Mouse (Mus musculus) ES-Bruce4 (cell line): ENCODE measurements around the gene Phf13. TPM values are rescaled to one million over a fixed set of nuclear protein-coding genes. Genes with fewer than 3 reads are reported as not detected.

ENCODE experiments used
- H3K27ac ChIP-seq: 2 replicates; pipeline ENCODE4 v1.5.1; 2012; ENCODE audit warnings: low read length, inconsistent platforms; ENCODE audit not compliant: insufficient read depth
- H3K27me3 ChIP-seq: 2 replicates; pipeline ENCODE4 v1.6.1; 2012; ENCODE audit warnings: mild to moderate bottlenecking, low read length, inconsistent platforms; ENCODE audit not compliant: control insufficient read depth, poor library complexity, insufficient read depth, severe bottlenecking
- H3K36me3 ChIP-seq: 2 replicates; pipeline ENCODE4 v1.6.1; 2012; ENCODE audit warnings: inconsistent platforms, mild to moderate bottlenecking, low read length, moderate library complexity; ENCODE audit not compliant: control insufficient read depth, poor library complexity, insufficient read depth, severe bottlenecking
- H3K4me1 ChIP-seq: one replicate; pipeline ENCODE4 v1.8.1; 2011; ENCODE audit warnings: low read length; ENCODE audit not compliant: control insufficient read depth, insufficient read depth
- H3K4me3 ChIP-seq: 2 replicates; pipeline ENCODE4 v1.5.1; 2011; ENCODE audit warnings: low read depth, mild to moderate bottlenecking, low read length
- H3K9ac ChIP-seq: 2 replicates; pipeline ENCODE4 v1.6.1; 2012; ENCODE audit warnings: low read depth, mild to moderate bottlenecking, inconsistent platforms; ENCODE audit not compliant: poor library complexity, severe bottlenecking
- H3K9me3 ChIP-seq: replicated peaks from 2 replicates; pipeline ENCODE4 v1.6.1; 2012; ENCODE audit warnings: mild to moderate bottlenecking, low read length, inconsistent platforms; ENCODE audit not compliant: control insufficient read depth, poor library complexity, insufficient read depth, severe bottlenecking
- CTCF ChIP-seq: IDR thresholded peaks from one replicate; pipeline ENCODE4 v1.8.1; 2011; ENCODE audit warnings: low read depth, low read length
- EP300 ChIP-seq: IDR thresholded peaks from 2 replicates; pipeline ENCODE4 v1.6.1; 2011; ENCODE audit warnings: low read depth, low read length; ENCODE audit not compliant: insufficient read depth
- POLR2A ChIP-seq: IDR thresholded peaks from one replicate; pipeline ENCODE4 v1.8.1; 2011; ENCODE audit warnings: low read length; ENCODE audit not compliant: insufficient read depth
- polyA plus RNA-seq: library from polyadenylated mRNA; stranded (reverse); fragments of >200 nt; gene quantifications from 2 replicates; pipeline ENCODE4 v1.2.4, GENCODE M21; 2011; ENCODE audit warnings: low read depth; ENCODE audit not compliant: missing spikeins, insufficient read depth, insufficient read length

Gene Phf13
- polyA plus RNA-seq, 1 experiment = 49.7 TPM

DNA sequence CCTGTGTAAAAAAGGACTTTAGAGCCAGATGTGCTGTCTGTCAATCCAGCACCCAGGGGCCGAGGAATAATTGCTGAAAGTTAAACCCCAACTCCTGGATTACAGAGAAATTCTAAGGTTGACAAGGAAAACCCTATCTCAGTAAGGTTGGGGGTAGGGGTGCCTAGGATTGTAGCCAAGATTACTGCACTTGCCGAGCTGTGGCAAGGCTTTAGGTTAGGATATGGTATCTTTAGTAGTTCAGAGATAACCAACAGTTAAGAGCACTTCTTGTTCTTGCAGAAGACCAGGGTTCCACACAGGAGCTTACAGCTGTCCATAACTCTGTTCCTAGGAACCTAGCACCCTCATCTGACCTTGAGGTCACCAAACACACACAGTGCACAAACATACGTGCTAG lies 1.6 kb upstream of the Phf13 start:
- Histone ChIP-seq H3K4me3 (no peak overlapping the region), H3K27me3 (no peaks in the 10 kb centered on the region; the same call in 1 of the 2 replicates), H3K36me3 (0 out of 2 replicates have a peak, but pooled peaks cover 4% of the 10 kb centered on the region), H3K27ac (no peak overlapping the region), H3K9ac (no peak overlapping the region), H3K9me3 (no peaks in the 10 kb centered on the region), H3K4me1 (no peaks in the 10 kb centered on the region)
- no peak for TF ChIP-seq POLR2A
- TF ChIP-seq EP300 = no peak
- TF ChIP-seq CTCF = no peak

DNA sequence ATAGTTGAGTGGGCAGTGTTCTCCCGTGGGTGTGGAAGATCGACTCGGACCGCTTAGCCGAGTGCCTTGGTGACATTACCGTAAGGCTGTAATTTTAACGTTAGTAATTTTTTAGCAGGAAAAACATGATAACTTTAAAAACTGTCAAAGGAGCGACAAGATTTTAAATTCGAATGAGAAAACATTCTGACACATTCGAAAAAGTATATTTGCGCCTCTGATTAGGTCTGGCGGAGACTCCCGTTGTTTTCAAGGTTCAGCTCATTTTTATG lies 829 bp upstream of the Phf13 start:
- H3K27ac ChIP-seq = no peak overlapping the region
- H3K27me3 ChIP-seq = no peaks in the 10 kb centered on the region; the same call in 1 of the 2 replicates
- no peaks in the 10 kb centered on the region for H3K4me1 ChIP-seq
- no peaks in the 10 kb centered on the region for H3K9me3 ChIP-seq
- peak overlapping the region; percentile 67 for H3K4me3 ChIP-seq
- H3K9ac ChIP-seq = peak overlapping the region; percentile 72
- TF ChIP-seq CTCF = no peak
- no peak for TF ChIP-seq POLR2A
- TF ChIP-seq EP300 = no peak
- H3K36me3 ChIP-seq = peaks cover 8% of the 10 kb centered on the region

DNA sequence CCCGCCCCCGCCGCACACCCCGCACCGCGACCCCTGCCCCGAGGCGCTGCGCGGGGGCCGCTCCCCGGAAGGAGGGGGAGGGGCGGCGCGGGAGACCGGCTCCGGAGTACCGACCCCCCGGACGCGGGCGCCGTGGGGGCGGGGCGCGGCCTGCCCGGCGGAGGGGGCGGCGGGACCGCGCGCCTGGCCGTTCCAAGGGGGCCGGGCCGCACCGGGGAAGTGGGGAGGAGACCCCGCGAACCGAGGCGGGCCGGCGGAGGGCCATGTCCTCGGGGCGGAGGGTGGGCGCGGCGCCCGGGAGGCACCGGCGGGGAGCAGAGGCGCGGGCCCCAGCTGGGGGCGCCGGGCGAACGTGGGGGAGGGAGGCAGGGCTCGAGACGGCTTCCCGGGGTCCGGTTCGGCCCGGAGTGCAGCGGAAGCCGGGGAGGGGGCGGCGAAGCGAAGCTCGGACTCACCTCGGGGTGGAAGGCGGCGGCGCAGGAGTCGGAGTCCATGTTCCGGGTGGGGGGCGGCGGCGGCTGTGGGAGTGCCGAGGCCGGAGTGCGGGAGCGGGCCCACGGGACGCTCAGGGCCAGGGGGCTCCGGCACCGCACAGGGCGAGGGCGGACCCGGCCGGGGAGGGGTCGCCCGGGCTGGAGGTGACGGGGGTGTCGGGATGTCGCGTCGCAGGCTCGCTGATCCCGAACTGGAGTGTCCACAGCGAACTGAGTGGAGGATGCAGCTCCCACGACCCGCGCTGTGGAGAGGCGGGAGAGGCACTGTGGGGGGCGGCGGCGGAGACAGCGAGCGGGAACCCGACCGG lies 486 bp downstream of the Phf13 start:
- H3K9me3 ChIP-seq = no peaks in the 10 kb centered on the region
- H3K4me3 ChIP-seq = peak overlapping the region; percentile 96
- peak overlapping the region; percentile 96 for H3K9ac ChIP-seq
- peaks cover under 1% of the 10 kb centered on the region for H3K4me1 ChIP-seq
- H3K36me3 ChIP-seq = peaks cover 22% of the 10 kb centered on the region
- H3K27ac ChIP-seq = no peak overlapping the region
- H3K27me3 ChIP-seq = no peaks in the 10 kb centered on the region; the same call in 1 of the 2 replicates
- TF ChIP-seq EP300 (no peak), POLR2A (peak; percentile 25)

DNA sequence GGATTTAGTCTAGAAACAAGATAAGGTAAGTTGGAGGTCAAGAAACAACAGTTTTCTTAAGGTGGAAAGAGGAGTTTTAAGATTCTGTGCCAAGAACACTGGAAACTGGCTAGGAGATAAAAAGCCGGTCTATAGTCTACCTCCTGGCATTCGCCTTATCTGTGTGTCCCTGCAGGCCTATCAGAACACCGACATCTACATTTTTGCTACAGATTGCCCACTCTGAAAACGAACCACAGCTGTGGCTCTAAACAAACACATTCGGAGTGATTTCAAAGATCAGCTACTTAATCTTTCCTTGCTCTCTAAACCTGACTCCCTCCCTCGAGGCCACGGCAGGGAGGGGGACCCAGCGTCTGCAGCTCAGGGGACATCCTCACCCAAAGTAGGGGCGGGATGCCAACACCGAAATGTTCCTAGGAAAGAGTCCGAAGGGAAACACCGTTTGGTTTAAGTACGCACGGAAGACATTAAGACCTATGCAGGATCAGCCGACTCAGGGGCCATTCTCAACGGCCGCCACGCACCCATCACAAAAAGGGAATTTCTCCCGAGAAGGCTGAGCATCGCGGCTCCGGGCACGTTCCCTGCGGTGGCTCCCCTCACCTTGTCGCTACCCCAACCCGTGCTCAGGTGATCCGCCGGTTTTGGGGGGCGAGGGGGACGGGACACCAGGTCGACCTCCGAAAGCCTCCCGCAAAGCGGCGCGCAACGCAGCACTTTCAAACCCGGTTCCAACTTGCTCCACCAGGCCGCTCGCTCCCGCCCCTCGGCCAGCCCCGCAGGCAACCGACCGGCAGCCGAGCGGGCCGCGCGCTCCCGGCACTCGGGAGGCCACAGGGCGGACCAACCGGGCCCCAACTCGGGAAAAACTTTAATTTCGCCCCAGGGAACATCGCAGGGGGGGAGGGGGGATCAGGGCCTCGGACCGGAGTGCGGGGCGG lies 1.6 kb downstream of the Phf13 start:
- H3K27me3 ChIP-seq = no peaks in the 10 kb centered on the region; the same call in 1 of the 2 replicates
- peaks cover 22% of the 10 kb centered on the region for H3K36me3 ChIP-seq
- no peak overlapping the region for H3K27ac ChIP-seq
- peak overlapping the region; percentile 96 for H3K9ac ChIP-seq
- no peaks in the 10 kb centered on the region for H3K9me3 ChIP-seq
- TF ChIP-seq EP300 (no peak), CTCF (no peak), POLR2A (no peak)
- peak overlapping the region; percentile 96 for H3K4me3 ChIP-seq
- peaks cover 4% of the 10 kb centered on the region for H3K4me1 ChIP-seq

DNA sequence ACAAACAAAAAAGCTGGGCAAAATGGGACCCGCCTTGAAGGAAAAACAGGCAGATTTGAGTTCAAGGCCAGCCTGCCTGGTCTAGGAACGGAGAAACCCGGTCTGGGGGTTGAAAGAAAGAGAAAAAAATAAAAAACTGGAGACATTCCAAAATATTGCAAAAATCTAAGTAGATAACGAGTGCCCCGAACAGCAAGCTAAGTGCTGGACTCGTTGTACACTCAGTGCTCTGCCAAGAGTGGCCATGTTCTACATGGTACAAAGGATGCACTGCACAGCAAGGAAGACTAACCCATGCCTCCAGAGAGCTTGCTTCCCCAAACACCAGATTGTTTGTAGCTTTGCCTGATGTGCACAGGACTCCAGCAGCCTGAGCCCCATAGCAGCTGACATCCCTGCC lies 3.0 kb downstream of the Phf13 start:
- H3K36me3 ChIP-seq = peaks cover 22% of the 10 kb centered on the region
- H3K4me1 ChIP-seq = peaks cover 4% of the 10 kb centered on the region
- H3K9ac ChIP-seq = no peak overlapping the region
- TF ChIP-seq CTCF (no peak), POLR2A (no peak), EP300 (no peak)
- no peak overlapping the region for H3K27ac ChIP-seq
- H3K9me3 ChIP-seq = no peaks in the 10 kb centered on the region
- no peaks in the 10 kb centered on the region; the same call in 1 of the 2 replicates for H3K27me3 ChIP-seq
- no peak overlapping the region for H3K4me3 ChIP-seq

DNA sequence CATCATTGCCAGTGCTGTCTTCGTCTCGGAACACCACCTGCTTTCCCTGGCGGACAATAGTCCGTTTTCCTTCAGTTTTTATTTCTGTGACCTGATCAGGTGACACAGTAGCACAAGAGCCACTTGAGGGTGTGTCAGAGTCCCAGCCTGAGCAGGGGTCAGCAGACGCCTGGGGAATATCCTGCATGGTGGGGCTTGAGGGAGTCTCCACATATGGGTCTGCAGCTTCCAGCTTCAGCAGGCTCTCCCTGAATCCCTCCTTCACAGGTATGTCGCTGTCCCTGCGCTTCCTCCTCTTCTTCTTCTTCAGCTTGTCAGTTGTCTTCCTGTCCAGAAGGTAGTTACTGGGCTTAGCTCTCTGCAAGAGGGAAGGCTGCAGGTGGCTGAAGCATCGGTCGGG lies 4.0 kb downstream of the Phf13 start:
- Histone ChIP-seq H3K4me1 (peaks cover 5% of the 10 kb centered on the region), H3K4me3 (no peak overlapping the region)

More for the DNA sequence above, 4.0 kb downstream of the Phf13 start:
- TF ChIP-seq CTCF = no peak
- TF ChIP-seq POLR2A = no peak
- no peak for TF ChIP-seq EP300
- Histone ChIP-seq H3K27me3 (no peaks in the 10 kb centered on the region; the same call in 1 of the 2 replicates), H3K36me3 (peaks cover 22% of the 10 kb centered on the region), H3K27ac (no peak overlapping the region), H3K9me3 (no peaks in the 10 kb centered on the region), H3K9ac (no peak overlapping the region)
